Mouse (Mus musculus) mammary gland, adult 2 months (tissue): ENCODE results near the gene Adam26a. TPM values are rescaled to one million over a fixed set of nuclear protein-coding genes. Genes with fewer than 3 reads are reported as not detected.

Experiments
- polyA plus RNA-seq: library from polyadenylated mRNA; depleted of rRNA; stranded (reverse); fragments of >200 nt; gene quantifications from 2 replicates; pipeline ENCODE4 v1.2.3, GENCODE M21; 2012; ENCODE audit warnings: low replicate concordance; rRNA removed

The Adam26a gene
- polyA plus RNA-seq, result not detected in 2 replicates

GRCm38 (mm10) chr8:43576607-43577006, at the start of gene Adam26a:
Gene Adam26a (minus strand): TSS chr8:43576707.

DNA sequence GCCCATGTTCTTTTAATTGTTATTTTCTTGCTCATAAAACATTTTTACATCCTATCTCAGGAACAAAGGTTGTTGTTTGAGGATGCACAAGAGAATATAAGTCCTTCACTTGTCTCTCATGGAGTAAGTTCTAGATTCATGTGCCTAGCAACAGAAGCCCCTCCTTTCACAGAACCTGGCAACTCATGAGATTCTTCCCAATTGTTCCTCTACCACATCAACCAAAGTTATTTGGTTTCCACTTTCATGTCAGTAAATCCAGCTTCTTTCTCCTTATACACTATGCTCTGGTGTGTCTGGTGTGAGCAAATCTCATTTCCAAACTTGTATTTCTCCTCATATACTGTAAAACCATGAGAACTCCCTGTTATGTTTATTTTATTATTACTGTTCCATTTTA, 48.5 kb downstream of the Adam26a start, which contains the start of gene Adam26b:
Gene Adam26b (minus strand): TSS at position 101 of the 400 bp plus-strand sequence.

Other genes starting within 250 kb of the Adam26a start
- not detected in 2 replicates for gene Adam26b, start 48.6 kb downstream of the Adam26a start, polyA plus RNA-seq
- gene Gm5346, start 50.6 kb upstream of the Adam26a start, polyA plus RNA-seq, result not detected in 2 replicates
- gene Adam34, start 133.3 kb upstream of the Adam26a start, polyA plus RNA-seq, result not detected in 2 replicates